Mouse (Mus musculus) lung, adult 2 months (tissue): ENCODE measurements around the gene Samd4. TPM values are rescaled to one million over a fixed set of nuclear protein-coding genes. Genes with fewer than 3 reads are reported as not detected.

Experiments used
- DNase-seq: peaks from one replicate; pipeline ENCODE4 v3.0.0; 2022
- H3K4me1 ChIP-seq: fragments of 200-500 bp; 2 replicates; pipeline ENCODE4 v1.6.1; 2011; ENCODE audit warnings: low read length; ENCODE audit not compliant: control insufficient read depth, insufficient read depth
- H3K4me3 ChIP-seq: fragments of 200-500 bp; replicated peaks from 2 replicates; pipeline ENCODE3; 2011; ENCODE audit warnings: low read depth, mild to moderate bottlenecking, control low read depth, low read length; ENCODE audit errors: extremely low read depth
- CTCF ChIP-seq: fragments of 200-500 bp; IDR thresholded peaks from 2 replicates; pipeline ENCODE4 v1.5.1; 2011; ENCODE audit warnings: mild to moderate bottlenecking, low read length, control low read depth; ENCODE audit not compliant: insufficient read depth
- POLR2A ChIP-seq: fragments of 200-500 bp; IDR thresholded peaks from 2 replicates; pipeline ENCODE4 v1.6.1; 2011; ENCODE audit warnings: low read depth, mild to moderate bottlenecking, control low read depth, low read length, borderline replicate concordance; ENCODE audit errors: extremely low read depth
- WGBS: fragments of 180-500 bp; shearing (Covaris S2); methylation state at CpG from one replicate; pipeline ENCODE4 v1.1.7; 2018; 5-methylcytosine and 5-hydroxymethylcytosine counted together
- polyA plus RNA-seq: library from polyadenylated mRNA; depleted of rRNA; stranded (reverse); fragments of >200 nt; gene quantifications from 2 replicates; pipeline ENCODE4 v1.2.3, GENCODE M21; 2012

Gene Samd4
- polyA plus RNA-seq, 1 experiment: 28.4 TPM

GRCm38 (mm10) chr14:46952264-46952663 is 69.6 kb downstream of the Samd4 start:
- WGBS: 67% methylated on average over 2 of the region's 2 CpGs
- H3K4me1 ChIP-seq: peaks cover 4% of the 10 kb centered on the region
- no peak overlapping the region for H3K4me3 ChIP-seq
- DNase-seq: no peak
- TF ChIP-seq POLR2A (no peak), CTCF (no peak)

- no peak overlapping the region for H3K4me3 ChIP-seq
- peaks cover 4% of the 10 kb centered on the region for H3K4me1 ChIP-seq
- DNase-seq: no peak
- WGBS: 63% methylated on average over 2 of the region's 2 CpGs
- TF ChIP-seq CTCF: no peak
- no peak for TF ChIP-seq POLR2A
These were observed 72.5 kb downstream of the Samd4 start for GRCm38 (mm10) chr14:46955109-46955508.

GRCm38 (mm10) chr14:46955574-46956043 is 73.0 kb downstream of the Samd4 start:
- WGBS: 35% methylated on average over 9 of the region's 9 CpGs
- TF ChIP-seq CTCF (no peak), POLR2A (no peak)
- peaks cover 4% of the 10 kb centered on the region for H3K4me1 ChIP-seq
- no peak overlapping the region for H3K4me3 ChIP-seq
- no peak for DNase-seq

- no peak overlapping the region for H3K4me3 ChIP-seq
- no peak for DNase-seq
- WGBS: 38% methylated on average over 7 of the region's 7 CpGs
- peaks cover 4% of the 10 kb centered on the region for H3K4me1 ChIP-seq
- no peak for TF ChIP-seq CTCF
- TF ChIP-seq POLR2A: no peak
These were observed 73.5 kb downstream of the Samd4 start for GRCm38 (mm10) chr14:46956121-46956520.

- 64% methylated on average over 7 of the region's 7 CpGs for WGBS
- TF ChIP-seq POLR2A: no peak
- TF ChIP-seq CTCF: no peak
- no peak for DNase-seq
- Histone ChIP-seq H3K4me1 (peaks cover 4% of the 10 kb centered on the region), H3K4me3 (no peak overlapping the region)
These were observed 76.6 kb downstream of the Samd4 start for GRCm38 (mm10) chr14:46959166-46959721.

GRCm38 (mm10) chr14:46959831-46960230 is 77.2 kb downstream of the Samd4 start:
- WGBS: 64% methylated on average over 2 of the region's 2 CpGs
- H3K4me3 ChIP-seq: no peak overlapping the region
- peaks cover 4% of the 10 kb centered on the region for H3K4me1 ChIP-seq
- TF ChIP-seq CTCF (no peak), POLR2A (no peak)
- DNase-seq: no peak

GRCm38 (mm10) chr14:46962832-46963231 is 80.2 kb downstream of the Samd4 start:
- TF ChIP-seq CTCF (no peak), POLR2A (no peak)
- DNase-seq: no peak
- Histone ChIP-seq H3K4me3 (no peak overlapping the region), H3K4me1 (peaks cover 3% of the 10 kb centered on the region; the same call in 1 of the 2 replicates)
- WGBS: 78% methylated on average over 5 of the region's 5 CpGs

GRCm38 (mm10) chr14:46964074-46964872 is 81.6 kb downstream of the Samd4 start:
- peaks cover 3% of the 10 kb centered on the region; the same call in 1 of the 2 replicates for H3K4me1 ChIP-seq
- 95% methylated on average over 2 of the region's 2 CpGs for WGBS
- DNase-seq: no peak
- H3K4me3 ChIP-seq: no peak overlapping the region
- no peak for TF ChIP-seq CTCF
- no peak for TF ChIP-seq POLR2A

GRCm38 (mm10) chr14:46966206-46966605 is 83.6 kb downstream of the Samd4 start:
- 45% methylated on average over 10 of the region's 10 CpGs for WGBS
- peak; percentile 44 for DNase-seq

GRCm38 (mm10) chr14:46968046-46968445 is 85.4 kb downstream of the Samd4 start:
- H3K4me3 ChIP-seq: no peak overlapping the region
- peaks cover 3% of the 10 kb centered on the region; the same call in 1 of the 2 replicates for H3K4me1 ChIP-seq
- 31% methylated on average over 11 of the region's 11 CpGs for WGBS
- DNase-seq: no peak
- TF ChIP-seq POLR2A (no peak), CTCF (no peak)

More at GRCm38 (mm10) chr14:46966206-46966605, 83.6 kb downstream of the Samd4 start:
- TF ChIP-seq POLR2A (no peak), CTCF (no peak)
- H3K4me1 ChIP-seq: peaks cover 3% of the 10 kb centered on the region; the same call in 1 of the 2 replicates
- H3K4me3 ChIP-seq: no peak overlapping the region
